Mouse (Mus musculus) kidney, adult 2 months (tissue): ENCODE results near the gene Gal3st4.

Experiments used
- CTCF ChIP-seq: fragments of 200-500 bp; conservative IDR thresholded peaks from 2 replicates; pipeline ENCODE4 v1.5.1; 2011; ENCODE audit warnings: low read depth, mild to moderate bottlenecking, control low read depth, low read length, moderate library complexity, mixed read lengths; ENCODE audit not compliant: insufficient read depth, insufficient read length
- POLR2A ChIP-seq: fragments of 200-500 bp; IDR thresholded peaks from one replicate; pipeline ENCODE4 v1.6.1; 2011; ENCODE audit warnings: low read depth, low read length, control low read depth

GRCm38 (mm10) chr5:138257585-138257978 lies 15.1 kb downstream of the Gal3st4 start:
- no peak for TF ChIP-seq CTCF
- TF ChIP-seq POLR2A = no peak
